Mouse (Mus musculus) urinary bladder, adult 18-20 months (tissue): Measurements from ENCODE around the gene Cetn2.

ENCODE experiments used
- DNase-seq, 2 experiments: peaks; one replicate each; pipeline ENCODE4 v3.0.0; 2022; ENCODE audit warnings: low spot score in 2 of 2, mixed read lengths in 2 of 2

Cetn2 gene

DNA sequence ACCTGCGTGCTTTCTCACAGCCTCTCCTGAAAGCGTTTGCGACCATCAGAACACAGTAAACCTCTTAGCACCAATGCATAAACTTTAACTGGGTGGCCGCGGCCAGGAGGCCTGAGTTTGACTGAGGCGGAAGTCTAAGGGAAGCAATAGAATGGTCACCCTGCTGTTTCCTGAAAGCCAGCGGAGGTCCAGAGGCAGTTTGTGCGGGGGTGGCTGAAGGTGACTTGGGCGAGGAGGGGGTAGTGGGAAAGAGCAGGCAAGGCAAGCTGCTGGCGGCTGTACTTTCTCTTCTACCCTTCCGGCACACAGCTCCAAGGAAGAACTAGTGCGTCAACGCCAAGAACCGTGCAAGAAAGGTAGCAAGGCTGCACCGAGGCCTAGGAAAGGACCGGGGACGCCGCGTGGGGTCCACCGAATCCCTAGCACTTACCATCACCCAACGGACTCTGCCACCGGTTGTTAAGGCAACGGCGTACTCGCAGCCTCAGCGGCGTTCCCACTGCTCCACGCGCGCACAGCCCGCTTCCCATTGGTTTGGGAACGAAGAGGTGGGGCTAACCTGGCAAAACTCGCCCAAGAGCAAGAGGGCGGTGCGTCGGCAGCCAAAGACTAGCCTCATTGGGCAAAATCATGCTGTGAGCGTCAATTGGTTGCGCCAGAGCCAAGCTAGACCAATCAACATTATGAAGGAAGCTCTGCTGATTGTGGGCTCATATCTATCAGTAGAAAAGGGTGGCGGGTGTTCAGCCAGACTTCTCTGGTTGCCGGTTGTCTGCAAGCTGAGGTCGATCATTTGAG, at the start of gene Cetn2, which contains the start of gene Nsdhl:
TSS of gene Cetn2 (minus strand) at position 528 of the 798 bp plus-strand sequence.
TSS of gene Nsdhl (plus strand) at position 674 of the 798 bp plus-strand sequence.
- peak; percentile 55 to 80 for DNase-seq

GRCm38 (mm10) chrX:72962743-72963142, 44.5 kb upstream of the Cetn2 start:
- DNase-seq, result no peak

GRCm38 (mm10) chrX:72961511-72961910, 43.3 kb upstream of the Cetn2 start:
- DNase-seq, result no peak

GRCm38 (mm10) chrX:72960431-72960830, 42.2 kb upstream of the Cetn2 start:
- no peak for DNase-seq

GRCm38 (mm10) chrX:72956486-72956885, 38.3 kb upstream of the Cetn2 start:
- no peak for DNase-seq

GRCm38 (mm10) chrX:72953464-72953863, 35.3 kb upstream of the Cetn2 start:
- DNase-seq, result no peak

GRCm38 (mm10) chrX:72921391-72921790, 3.2 kb upstream of the Cetn2 start:
- DNase-seq, result no peak

- DNase-seq, result no peak
Observed at GRCm38 (mm10) chrX:72918682-72919059, 460 bp upstream of the Cetn2 start.

- no peak for DNase-seq
Observed at GRCm38 (mm10) chrX:72911611-72912010, 6.6 kb downstream of the Cetn2 start.

DNA sequence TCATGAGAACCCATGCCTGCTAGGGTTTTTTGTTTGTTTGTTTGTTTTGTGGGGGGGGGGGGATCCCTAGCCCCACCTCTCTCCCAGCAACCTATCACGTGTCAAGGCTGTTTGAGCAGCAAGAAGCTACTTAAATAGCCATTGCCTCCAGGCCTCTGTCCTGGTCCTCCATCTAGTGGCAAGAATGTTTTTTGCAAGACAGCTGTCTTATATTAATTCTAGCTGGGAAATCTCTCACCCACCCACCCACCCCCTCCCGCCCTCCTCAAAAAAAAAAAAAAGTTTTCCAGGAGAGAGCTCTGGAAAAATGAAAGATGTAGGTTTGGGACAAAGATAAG, 9.8 kb downstream of the Cetn2 start:
- DNase-seq, result no peak

DNA sequence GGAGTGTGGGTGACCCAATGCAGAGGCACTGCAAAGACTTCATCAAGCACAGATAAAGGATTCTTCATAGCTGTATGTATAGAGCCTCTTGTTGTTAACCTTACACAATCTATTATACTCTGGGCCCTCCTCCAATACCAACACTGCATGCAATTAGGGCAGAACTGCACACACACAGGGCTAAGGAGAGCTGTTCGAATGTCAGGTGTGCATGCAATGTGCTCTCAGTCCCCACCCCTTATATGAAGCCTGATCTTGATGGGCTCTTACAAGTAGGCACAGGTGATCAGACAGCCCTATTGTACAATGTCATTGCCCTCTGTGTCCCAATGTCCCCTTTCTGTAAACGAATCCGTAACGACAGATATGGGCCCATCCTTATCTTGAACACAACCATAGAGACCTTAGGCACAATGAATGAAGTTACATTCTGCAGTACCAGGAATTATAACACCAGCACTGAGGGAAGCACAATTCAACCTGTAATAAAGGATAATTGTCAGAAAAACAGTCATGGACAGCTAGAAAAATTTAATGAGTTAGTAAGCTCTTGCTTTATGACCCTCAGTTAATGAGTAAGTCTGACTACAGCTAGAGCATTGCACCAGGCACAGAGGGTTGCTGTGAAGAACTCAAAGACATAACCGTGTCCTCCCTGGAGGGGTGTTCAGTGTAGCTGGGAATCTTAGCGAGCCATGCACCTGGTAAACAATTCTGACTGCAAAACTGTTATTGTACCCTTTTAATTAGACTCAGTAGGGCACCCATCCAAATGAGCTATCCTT, 10.4 kb downstream of the Cetn2 start:
- no peak for DNase-seq

GRCm38 (mm10) chrX:72902530-72902929, 15.7 kb downstream of the Cetn2 start:
- DNase-seq, result no peak

DNA sequence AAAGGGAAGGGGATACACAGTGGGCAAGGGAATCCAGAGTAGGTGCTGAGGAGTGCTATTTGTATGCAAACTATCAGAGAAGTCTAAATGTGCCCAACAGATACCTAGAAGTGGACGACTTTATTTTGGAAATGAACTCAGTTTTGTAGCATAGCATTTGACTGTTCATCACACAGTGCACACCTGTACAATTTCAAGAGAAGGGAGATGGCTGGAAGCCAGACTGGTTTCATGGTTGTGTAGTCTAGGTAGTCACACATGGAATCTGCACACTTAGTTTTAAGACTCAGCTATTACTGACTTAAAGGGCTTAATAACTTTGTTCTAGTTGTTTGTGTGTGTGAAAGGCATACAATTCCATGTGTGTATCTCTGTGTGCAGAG, 22.2 kb downstream of the Cetn2 start:
- no peak for DNase-seq

DNA sequence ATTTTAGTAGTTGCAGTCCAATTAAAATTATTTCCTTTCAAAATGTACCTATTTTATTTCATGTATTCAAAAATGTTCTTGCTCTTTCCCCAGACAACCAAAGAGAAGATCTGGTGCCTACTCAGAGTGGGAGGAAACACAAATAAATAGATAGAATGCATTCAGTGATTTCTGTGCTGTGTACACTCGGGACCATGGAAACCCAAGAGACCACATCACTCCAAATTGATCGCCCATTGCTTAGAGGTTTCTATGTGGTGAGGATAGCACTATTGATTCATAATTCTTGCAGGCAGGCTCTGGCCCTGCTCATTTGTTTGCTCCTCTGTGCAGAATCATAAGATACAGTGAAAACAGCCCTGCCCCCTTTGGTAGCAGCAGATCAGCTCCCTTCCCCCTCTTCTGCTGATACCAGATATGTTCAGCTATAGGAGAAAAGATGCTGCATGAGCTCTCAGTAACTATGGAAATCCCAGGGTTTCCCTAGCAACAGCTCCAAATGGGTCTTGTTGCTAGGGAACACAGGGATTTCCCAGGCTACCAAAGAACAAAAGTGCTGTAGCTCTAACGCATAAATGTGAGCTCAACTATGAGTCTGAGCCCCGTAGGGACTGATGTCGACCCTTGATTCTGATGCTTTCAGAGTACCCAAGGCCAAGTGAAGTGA, 22.7 kb downstream of the Cetn2 start:
- no peak for DNase-seq
